Mouse (Mus musculus) MN1 (cell line): ENCODE measurements at regions not wholly inside any gene's neighbourhood (a gene's known extent, or its start where the extent isn't known, plus 50 kb on each side); places are given as distances from the start of the nearest gene placed in this dataset.

ENCODE experiments used
- DNase-seq: peaks from one replicate; pipeline ENCODE4 v3.0.0-alpha.2; 2016; ENCODE audit warnings: low spot score

DNA sequence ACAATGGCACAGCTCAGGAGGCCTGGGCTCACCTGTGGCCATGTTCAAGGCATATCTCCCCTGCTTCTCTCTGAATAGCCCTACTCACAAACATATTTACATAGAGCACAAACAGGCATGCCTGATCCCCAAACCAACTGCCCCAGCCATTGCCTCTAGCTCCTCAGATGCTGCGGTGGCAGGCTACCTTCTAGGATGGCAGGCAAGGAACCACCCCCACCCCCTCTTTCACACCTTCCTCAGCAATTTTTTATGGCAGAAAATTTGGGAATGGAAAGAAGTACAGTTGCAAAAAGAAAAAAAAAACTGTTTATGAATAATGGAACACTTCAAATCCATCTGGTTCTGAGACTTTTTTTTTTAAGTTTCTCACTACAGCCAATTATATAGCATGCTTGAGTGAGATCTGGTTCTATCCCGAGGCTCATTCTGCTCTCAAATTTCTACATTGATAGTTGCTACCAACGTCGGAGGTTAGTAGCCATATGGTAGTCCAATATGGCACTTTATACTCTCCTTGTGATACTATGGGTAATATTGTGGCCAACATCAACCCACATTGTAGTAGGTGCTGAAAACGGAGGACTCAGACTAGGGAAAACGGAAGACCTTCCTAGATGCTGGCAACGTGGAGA lies 136.8 kb upstream of the Gm10295 start:
- no peak for DNase-seq

DNA sequence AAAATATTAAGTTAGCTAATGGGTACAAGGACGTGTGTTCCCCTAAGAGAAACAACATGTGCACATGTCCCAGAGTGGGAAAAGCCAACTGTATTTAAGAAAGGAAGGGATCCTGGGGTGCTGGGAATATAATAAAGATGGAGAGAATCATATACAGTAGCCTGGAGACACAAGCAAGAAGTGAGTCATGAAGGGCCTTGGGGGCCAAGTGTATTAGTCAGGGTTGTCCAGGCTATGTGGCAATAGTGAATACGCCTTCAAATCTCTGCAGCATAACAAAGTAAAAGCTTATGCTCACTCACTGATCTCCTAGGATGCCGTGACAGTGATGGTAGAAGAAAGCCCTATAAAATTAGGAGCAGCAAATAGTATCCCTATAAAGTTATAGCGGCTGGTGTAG lies 124.1 kb upstream of the Gm10295 start:
- DNase-seq = no peak

DNA sequence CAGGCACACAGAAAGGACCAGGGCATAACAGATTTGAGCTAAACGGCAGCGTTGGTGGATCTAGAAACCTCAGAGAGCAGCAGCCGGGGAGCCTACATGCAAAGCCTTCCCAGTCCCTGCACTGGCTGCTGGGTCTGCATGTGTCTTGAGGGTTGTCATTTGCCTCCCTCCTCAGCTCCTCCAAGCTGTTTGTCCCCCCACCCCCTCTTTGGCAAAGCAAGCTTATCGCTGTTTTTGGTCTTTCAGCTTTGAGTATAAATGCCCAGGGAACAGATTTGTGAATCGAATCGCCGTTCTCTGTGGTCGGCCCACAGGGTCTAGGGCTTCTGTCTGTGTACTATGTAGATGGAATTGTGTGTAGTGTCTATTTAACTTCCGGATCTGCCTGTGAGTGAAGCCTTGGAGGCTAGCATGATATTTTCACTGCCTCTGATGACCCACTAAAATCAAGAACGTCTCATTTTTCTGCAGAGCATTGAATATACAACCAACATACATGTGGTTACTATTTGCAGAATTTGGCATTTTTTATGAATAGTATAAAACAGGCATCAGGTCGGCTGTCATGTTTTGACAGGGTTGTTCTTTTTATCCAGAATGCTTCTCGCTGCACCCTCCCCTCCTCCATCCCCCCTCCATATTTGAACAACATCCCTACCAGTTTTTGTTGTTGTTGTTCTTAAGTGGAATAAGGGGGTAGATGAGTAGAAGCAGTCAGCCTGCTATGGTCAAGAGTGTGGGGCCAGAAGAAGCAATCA lies 121.3 kb upstream of the Gm10295 start:
- no peak for DNase-seq

DNA sequence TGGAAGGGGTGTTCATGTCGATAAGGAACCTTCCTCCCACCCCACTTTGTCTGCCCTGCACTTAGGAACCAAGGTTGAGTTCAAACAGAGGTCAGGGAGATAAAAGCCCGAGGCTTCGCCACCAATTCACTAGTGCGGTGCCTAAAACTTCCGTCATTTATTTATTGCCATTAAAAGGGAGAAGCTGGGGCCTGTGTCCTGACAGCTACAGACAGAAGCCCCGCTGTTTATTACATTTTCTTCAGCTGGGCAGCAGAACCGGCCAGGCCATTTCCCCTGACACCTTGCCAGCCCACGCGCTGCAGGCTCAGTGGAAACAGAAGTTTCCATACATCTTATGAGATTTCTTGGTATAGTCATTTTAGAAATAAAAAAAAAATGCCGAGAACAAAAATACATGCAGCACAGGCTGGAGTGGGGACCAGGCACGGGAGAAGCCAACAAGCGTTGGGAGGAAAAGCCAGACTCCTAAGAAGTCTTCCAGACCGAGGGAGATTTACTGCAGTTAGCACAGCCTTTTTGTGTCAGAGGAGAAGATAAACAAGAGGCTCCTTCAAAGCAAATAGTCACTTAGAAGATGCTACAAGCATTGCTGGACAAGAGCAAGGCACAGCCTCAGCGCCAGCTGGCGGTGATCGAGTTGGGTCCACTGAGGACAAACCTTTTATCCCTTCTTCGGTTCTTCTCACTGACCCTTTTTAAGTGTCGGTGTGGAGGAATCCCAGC lies 120.5 kb upstream of the Gm10295 start:
- peak; percentile 11 for DNase-seq

DNA sequence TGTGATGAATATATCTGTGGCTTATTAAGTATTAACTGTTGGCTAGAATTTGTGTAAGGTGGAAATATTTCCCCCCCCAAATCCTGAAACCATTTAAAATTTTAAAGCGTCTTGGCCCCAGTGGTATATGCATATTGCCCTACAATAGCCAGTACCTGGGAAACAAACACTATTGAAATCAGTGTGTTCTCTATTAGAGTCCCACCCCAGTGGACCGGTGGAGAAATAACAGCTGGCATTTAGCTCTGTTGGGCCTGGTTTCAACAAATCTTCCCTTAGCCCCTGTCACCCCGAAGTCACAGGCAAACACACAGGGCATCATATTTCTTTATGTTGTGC lies 120.0 kb upstream of the Gm10295 start:
- DNase-seq = no peak

DNA sequence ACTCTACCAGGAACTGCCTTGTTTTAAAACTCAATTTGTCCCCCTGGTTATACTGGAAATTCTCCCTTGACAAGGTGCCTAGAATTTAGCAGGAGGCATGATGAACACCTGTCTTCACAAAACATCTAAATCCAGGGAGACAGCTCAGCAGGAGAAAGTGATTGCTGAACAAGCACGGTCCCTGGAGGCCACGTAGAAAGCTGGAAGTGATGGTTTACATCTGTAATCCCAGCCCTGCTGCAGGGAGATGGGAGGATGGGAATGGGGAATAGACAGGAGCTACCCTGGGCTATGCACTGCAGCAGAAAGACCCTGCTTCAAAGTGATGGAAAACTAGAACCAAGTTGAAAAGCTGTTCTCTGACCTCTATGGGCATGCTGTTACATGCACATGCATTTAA lies 119.1 kb upstream of the Gm10295 start:
- DNase-seq = no peak

DNA sequence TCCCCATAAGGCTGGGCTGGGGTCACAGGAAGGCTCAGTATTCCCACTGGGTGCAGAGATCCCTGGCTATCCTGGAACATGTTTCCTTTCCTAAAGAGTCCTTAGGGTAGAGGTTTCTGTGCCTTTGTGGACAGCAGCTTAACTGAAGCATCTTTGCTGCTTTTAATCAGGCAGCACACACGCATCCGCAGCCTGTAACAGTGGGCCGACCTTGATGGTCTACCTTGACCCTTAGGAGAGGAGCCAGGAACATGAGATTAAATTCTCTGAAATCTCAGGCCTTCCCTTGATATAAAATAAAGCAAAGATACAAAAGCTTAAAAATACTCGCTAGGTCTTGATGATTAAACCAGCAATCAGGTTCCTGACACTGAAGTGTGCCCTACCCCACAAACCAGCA lies 118.7 kb upstream of the Gm10295 start:
- DNase-seq = no peak

DNA sequence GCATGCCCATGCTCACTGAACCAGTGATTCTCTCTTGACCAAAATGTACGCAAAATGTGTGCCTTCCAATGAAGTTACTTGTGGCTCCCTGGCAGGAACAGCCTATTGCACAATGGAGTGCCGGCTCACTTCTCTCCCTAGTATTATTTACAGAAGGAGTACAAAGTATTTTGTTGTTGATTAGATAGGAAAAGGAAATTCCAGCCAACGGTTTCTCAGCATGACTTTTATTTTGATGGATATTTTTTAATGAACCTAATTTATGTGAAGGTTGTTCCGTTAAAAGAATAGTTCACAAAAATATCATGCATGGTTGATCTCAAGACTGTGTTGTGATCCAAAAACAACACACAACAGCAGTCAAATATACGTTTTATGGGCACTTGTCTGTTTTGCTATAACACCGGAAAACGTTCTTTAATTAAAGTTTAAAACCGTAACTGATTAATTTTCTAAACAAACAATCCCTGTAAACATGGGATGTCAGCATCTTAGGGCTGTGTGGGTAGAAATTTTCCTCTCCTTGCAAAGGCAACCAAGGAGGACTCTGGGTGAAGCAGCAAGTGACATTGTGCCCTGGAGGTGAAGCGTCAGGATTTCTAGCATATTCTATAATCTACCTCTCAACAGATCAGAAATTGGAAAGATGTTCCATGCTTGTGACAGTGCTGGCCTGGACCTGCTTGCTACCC lies 116.3 kb upstream of the Gm10295 start:
- DNase-seq = no peak

DNA sequence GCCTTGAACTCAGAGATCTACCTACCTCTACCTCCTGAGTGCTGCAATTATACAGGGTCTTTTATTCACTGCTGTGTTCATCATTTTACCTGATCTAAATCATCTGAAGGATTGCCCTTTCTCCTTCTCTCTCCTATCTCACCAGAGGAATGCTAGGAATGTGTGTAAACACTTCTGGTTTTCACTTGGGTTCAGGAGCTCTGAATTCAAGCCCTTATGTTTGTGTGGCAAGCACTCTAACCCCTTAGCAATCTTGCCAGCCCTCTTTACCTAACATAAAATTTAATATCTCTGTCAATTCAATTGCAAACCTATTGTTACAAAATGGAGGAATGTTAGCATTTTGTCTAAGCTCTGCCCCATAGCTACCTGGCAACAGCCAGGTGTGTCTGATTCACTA lies 112.8 kb upstream of the Gm10295 start:
- no peak for DNase-seq

DNA sequence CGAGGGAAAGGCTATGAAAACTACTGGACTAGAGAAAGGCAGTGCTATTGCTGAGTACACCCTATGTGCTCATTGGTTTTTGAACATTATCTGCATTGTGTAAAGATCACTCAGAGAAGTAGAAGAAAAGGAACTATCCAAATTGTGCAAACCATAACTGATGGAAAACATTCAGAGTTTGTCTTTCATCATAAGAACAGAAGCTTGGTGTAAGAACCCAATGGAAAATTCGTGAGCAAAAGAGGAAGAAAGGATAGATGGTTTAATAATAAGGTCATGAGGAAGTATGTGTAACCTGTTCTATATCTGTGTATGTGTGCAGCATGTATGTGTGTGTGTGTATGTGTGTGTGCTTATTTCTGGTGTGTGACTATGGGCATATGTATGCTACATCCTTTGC lies 112.3 kb upstream of the Gm10295 start:
- DNase-seq = no peak

DNA sequence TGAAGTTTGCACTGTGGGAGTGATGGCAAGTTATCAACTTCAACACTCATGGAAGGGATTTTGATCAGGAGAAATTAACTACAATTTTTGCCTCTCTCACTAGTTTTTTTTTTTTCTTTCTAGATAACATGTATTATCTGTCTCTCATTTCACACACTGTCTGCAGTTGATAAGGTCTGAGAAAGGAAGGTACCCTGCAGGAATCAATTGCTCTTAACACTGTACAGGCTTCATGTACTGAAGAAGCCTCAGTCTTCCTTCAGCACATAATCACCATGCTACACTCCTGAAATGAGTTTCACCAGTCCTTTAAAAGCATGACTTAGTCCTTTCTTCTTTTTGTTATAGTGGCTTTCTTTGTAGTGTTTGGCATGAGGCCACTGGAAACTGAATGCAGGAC lies 108.5 kb upstream of the Gm10295 start:
- no peak for DNase-seq

DNA sequence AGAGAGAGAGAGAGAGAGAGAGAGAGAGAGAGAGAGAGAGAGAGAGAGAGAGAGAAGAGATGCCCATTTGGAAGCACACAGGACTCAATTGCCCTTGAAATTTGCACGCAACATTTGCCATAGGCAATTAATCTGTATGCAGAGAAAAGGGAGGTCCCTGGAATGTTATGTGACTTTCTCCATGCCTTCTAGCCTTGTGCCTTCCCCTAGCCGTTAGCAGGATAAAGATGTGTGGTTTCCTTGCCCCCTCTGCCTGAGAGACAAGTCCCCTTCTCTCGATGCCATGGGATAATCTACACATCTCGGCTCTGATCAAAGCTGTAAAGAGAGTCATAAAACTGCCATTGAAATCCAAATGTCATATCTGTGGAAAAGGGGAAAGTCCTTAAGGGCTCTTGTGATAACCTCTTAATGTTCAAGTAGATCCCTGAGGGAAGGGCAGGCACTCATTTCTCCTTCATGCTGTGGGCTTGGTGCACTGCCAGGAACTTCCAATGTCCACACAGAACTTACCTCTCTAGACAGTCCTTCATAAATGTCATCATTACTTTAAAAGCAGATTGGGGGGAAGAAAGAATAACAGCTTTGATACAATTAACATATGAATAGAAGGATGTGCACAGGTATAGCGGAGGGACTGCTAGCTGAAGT lies 106.9 kb upstream of the Gm10295 start:
- no peak for DNase-seq

DNA sequence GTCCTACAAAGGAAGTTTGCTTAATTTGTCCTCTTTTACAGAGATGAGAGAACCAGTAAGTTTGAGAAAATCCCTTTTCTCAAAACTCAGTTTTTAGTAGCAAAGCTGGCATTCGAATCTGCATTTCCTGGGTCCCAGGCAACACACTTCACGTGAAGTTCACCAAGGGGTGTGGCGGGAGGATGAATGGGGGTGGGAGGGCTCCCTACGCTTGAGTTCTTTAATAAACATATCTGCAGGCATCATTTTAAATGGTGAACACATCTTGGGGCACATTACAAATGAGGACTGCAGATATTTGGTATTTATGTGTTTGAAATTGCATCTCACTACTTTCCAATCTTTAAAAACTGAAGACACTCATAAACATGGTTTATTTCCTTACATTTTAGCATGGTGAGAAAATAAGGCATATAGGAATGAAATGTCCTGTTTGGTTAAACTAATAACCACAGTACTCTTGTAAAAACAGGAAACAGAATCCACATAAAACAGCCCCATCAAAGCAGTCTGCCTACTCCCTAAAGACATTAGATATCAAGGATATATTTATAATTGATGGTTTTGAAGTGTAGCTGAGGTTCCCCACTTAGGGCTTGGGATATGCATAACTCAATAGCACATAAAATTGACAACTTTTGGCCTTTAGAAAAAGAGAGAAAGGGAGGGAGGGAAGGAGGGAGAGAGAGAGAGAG lies 106.3 kb upstream of the Gm10295 start:
- no peak for DNase-seq

DNA sequence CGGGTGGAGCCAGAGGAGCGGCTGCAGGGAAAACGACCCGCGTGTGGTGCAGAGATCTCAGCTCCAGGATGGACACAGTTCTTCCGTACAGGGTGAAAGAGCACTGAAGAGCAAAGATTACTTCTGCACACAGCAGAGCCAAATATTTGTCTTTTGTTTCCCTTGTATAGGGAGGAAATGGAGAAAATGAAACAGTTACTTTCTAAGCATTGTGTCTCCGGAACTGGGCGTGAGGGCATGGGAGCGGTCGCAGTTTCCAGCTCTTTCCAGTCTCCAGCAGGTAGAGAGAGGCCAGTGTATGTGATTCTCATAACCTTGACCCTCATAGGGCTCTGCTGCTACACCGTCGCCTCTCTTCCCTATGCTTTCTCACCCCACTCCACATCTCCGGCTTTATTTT lies 105.1 kb upstream of the Gm10295 start:
- DNase-seq = no peak

DNA sequence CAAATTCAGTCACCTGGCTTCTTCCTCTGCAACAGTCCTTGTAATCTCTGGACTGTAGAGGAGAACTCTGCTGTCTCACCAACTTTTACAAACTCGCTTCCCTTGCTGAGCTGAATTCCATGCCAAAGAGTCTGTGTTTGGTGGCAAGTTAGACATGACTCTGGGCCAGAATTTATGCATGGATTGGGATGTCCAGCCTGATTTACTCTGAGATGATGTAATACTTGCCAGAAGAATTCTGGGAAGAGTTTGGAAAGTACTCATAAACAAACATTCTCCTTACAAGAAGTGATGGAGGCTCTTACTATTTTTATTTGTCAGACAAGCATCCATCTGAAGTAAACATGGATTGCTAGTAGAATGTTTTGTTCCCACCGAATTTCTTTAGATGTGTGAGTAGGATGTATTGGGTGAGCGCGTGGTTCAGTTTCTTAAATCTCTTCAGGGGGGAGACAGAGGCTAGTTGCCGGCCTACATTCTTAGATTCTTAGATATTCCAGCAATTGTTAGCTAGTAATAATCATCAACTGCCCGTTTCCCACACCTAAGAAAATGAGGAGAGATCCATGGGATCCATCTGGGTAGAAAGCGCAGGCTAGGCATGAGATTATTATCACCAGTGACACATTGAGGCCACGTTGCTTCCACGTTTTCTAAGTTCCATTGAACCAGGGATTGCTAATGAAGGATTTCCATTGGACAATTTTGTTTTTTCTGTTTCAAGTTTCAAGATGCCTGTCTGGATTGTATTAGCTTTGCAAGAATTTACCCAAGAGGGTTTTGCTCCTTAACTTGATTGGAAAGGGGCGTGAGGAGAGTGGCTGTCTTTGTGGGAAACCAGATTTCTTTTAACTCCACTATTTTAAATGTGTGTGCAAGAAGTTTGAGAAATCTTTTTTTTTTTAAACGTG lies 89.3 kb upstream of the Gm10295 start:
- no peak for DNase-seq

DNA sequence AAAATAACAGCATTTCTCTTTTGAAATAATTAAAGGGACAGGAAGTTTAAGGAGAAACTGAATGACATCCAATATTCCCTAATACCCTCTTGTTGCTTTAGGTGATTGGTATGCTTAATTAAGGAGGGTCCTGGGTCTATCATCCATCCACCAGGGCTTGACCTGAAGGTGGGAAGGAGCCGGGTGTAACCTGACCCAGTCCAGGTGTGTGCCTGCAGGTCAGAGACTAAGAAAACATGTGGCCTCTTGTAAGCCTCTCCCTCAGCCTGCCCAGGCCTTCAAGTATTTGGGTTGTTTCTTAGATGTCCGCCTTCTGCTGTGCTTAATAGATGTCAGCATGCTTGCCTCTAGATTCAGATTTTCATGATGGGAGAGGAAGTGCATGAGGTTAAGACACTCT lies 74.7 kb upstream of the Gm10295 start:
- no peak for DNase-seq

DNA sequence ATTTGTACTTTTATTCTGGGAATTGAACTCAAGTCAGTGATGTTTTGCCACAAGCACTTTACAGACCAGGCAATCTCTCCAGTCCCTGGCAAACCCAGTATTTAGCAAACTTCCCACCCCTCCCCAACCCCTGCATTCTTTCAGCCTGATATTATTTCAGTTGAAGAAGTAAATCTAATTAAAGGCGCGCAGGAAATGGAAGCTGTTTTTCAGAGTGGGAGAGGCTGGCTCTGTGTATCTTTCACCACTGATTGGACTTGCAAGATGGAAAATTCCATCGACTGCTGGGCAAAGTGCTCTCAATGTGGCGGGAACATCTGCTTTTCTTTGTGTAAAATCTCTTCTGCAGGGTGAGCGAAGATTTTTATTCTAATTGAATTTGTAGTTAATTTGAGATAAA lies 68.0 kb upstream of the Gm10295 start:
- DNase-seq = peak; percentile 33

DNA sequence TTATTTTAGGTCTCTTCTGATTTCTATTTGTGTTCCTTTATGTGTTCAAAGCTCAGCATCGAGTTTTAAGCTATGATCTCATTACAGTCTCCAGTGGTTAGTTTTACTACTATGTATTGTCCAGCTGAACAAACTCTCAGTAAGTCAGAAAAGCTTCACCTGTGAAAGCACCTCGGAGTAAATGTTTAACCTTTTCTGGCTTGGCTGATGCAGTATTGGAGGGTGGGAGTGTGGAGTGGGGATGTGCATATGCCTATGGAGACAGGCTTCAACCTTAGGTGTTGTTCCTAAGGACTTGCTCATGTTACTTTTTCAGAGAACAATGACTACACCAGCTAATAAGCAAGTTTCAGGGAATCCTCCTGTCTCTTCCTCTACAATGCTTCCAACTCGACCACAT lies 67.6 kb upstream of the Gm10295 start:
- DNase-seq = no peak

DNA sequence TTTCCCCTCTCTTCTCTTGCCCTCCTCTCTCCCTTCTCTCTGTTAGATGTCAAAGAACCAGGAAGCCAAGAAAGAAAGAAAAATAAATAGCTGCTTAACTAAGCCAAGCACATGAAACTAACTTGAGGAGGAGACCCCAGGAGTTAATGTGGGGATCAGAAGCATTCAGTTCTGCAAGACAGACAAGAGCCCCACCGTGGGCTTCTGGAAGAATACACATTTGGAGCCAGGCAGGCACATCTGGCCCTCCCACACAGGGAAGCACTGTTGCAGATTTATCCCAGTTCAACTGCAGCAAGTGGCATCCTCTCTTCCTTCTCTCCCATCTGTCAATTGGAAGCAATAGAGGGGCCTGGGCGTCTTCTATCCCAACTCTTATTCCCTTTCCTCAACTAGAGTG lies 63.5 kb upstream of the Gm10295 start:
- no peak for DNase-seq

DNA sequence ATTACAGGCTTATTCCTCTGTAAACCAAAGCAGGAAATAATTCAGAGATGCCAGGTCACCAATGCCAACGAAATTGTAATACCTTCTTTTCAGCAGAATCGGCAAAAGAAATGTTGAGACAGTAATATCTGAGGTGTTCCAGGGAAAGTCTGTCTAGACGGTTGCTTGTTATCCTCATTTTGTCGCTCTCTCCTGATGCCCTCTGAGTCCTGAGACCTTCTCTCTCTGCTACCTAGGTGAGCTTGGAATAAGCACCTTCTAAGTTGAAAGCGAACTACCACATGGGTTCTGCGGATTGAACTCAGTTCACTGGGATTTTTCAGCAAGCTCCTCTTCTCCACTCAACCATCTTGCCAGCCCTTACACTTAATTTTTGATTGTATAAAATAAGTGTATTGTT lies 61.8 kb upstream of the Gm10295 start:
- DNase-seq = no peak

DNA sequence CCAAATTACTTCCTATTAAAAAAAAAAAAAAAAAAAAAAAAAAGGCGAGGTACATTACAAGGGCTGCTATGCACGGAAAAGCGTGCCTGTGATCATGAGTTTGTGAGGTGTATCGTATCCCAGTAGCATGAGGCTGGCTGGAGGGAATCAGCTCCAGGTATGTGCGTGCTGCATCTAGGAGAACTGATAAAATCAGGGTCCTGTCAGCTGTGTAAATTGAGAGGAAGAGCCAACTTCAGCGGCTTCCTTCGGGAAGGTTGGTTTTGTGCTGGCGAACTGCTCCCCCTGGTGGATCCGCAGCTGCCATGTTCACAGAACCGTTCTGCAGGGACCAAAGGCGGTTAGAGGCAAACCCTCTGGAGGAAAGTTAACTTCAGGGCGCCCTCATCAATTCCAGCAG lies 60.8 kb upstream of the Gm10295 start:
- DNase-seq = peak; percentile 49
